Mouse (Mus musculus) ES-E14 (cell line): Measurements from ENCODE around the gene Kcng3. TPM values are rescaled to one million over a fixed set of nuclear protein-coding genes. Genes with fewer than 3 reads are reported as not detected.

ENCODE experiments used
- DNase-seq: peaks from one replicate; pipeline ENCODE4 v3.0.0-alpha.2; 2013; ENCODE audit warnings: low read depth, low spot score
- H3K27ac ChIP-seq: 2 replicates; pipeline ENCODE4 v1.5.1; 2012; ENCODE audit warnings: low read depth, mild to moderate bottlenecking, low read length, moderate library complexity, mixed read lengths; ENCODE audit not compliant: poor library complexity, insufficient read depth, severe bottlenecking
- H3K36me3 ChIP-seq: 2 replicates; pipeline ENCODE4 v1.6.1; 2012; ENCODE audit warnings: mild to moderate bottlenecking, low read length, moderate library complexity, mixed read lengths; ENCODE audit not compliant: control insufficient read depth, poor library complexity, insufficient read depth, severe bottlenecking
- H3K4me1 ChIP-seq, 2 experiments: fragments of 150-350 bp in 1 of 2; sonication (generic) in 1 of 2; 2 replicates each; pipeline ENCODE4 v1.6.1; 2012; ENCODE audit warnings: low read length in 2 of 2, mild to moderate bottlenecking in 1 of 2, mixed read lengths in 1 of 2; ENCODE audit not compliant: control insufficient read depth in 2 of 2, insufficient read depth in 2 of 2, poor library complexity in 1 of 2
- H3K4me3 ChIP-seq, 2 experiments: fragments of 150-350 bp in 1 of 2; sonication (generic) in 1 of 2; 2 replicates each; pipeline ENCODE4 v1.5.1; 2012; ENCODE audit warnings: low read length in 2 of 2, low read depth in 1 of 2, mild to moderate bottlenecking in 1 of 2, mixed read lengths in 1 of 2; ENCODE audit not compliant: insufficient read depth in 1 of 2, poor library complexity in 1 of 2, severe bottlenecking in 1 of 2
- H3K9ac ChIP-seq: 2 replicates; pipeline ENCODE4 v1.6.1; 2012; ENCODE audit warnings: low read depth, mild to moderate bottlenecking, low read length, mixed read lengths; ENCODE audit not compliant: poor library complexity, insufficient read depth, severe bottlenecking
- H3K9me3 ChIP-seq: fragments of 150-350 bp; sonication (generic); 2 replicates; pipeline ENCODE4 v1.6.1; 2012; ENCODE audit warnings: low read depth, mild to moderate bottlenecking, low read length; ENCODE audit not compliant: control insufficient read depth, insufficient read depth
- CHD2 ChIP-seq: IDR thresholded peaks from 2 replicates; pipeline ENCODE4 v1.6.1; 2014; ENCODE audit warnings: mild to moderate bottlenecking, low read depth, low read length, inconsistent platforms
- HCFC1 ChIP-seq: IDR thresholded peaks from 2 replicates; pipeline ENCODE4 v1.6.1; 2012; ENCODE audit warnings: low read length, inconsistent platforms, borderline replicate concordance; ENCODE audit not compliant: insufficient read depth
- MAFK ChIP-seq: IDR thresholded peaks from 2 replicates; pipeline ENCODE4 v1.6.1; 2014; ENCODE audit warnings: mild to moderate bottlenecking, low read depth, low read length, inconsistent platforms; ENCODE audit not compliant: insufficient read depth
- ZC3H11A ChIP-seq: IDR thresholded peaks from 2 replicates; pipeline ENCODE4 v1.6.1; 2012; ENCODE audit warnings: low read depth, mild to moderate bottlenecking, inconsistent platforms, low read length, borderline replicate concordance
- ZNF384 ChIP-seq: IDR thresholded peaks from 2 replicates; pipeline ENCODE4 v1.6.1; 2012; ENCODE audit warnings: low read depth, low read length, inconsistent platforms
- in situ Hi-C, 2 experiments: fragments of 600-800 bp; cut with MboI; formaldehyde crosslinking; loops; one replicate each; pipeline ENCODE4 v1.15.1; 2025; ENCODE audit warnings: low sequenced_read_pairs in 2 of 2, inconsistent platforms in 1 of 2; ENCODE audit not compliant: unreplicated experiment in 2 of 2
- total RNA-seq: library from RNA; depleted of rRNA; stranded (reverse); fragments of 300-350 nt; gene quantifications from 2 replicates; pipeline ENCODE4 v1.2.3, GENCODE M21; 2012

The Kcng3 gene
- total RNA-seq, 1 experiment: 0.98 TPM

DNA sequence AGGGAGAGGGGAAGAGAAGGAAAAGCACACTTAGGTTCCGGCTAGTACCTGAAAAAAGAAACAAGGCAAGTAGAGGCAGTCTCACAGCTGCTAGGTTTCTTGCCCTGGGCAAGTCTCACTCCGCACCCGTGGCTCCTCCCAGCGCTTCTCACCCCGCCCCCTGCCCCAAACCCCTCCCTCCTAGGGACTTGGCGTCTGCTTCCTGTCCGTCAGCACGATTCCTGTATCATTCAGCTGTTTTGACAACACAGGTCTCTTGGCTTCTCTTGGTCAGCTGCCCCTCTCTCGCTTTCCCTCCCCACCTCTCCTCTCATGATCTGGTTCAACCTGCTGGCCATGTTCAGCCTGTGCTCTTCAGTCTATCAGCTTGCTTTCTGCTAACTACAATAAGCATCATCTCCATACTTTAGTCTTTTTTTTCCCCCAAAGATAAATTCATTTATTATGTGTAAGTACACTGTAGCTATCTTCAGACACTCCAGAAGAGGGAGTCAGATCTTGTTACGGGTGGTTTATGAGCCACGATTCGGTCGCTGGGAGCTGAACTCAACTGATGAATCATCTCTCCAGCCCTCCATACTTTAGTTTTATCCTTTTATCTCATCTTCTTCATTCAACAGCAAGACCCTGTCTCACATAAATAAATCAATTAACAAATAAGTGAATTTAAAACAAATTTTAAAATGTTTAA, 35.0 kb upstream of the Kcng3 start:
- in situ Hi-C loops: no loop called here
- TF ChIP-seq MAFK (no peak), CHD2 (no peak), ZNF384 (no peak), HCFC1 (no peak)
- Histone ChIP-seq H3K4me1 (peaks cover 7 to 8% of the 10 kb centered on the region in 2 experiments; a peak in 3 of 4 replicates), H3K27ac (peak overlapping the region; percentile 95), H3K4me3 (peak overlapping the region; percentile 58 to 77), H3K9me3 (peaks cover 2% of the 10 kb centered on the region; the same call in 1 of the 2 replicates), H3K9ac (peak overlapping the region; percentile 80), H3K36me3 (no peaks in the 10 kb centered on the region)
- peak; percentile 88 for DNase-seq

DNA sequence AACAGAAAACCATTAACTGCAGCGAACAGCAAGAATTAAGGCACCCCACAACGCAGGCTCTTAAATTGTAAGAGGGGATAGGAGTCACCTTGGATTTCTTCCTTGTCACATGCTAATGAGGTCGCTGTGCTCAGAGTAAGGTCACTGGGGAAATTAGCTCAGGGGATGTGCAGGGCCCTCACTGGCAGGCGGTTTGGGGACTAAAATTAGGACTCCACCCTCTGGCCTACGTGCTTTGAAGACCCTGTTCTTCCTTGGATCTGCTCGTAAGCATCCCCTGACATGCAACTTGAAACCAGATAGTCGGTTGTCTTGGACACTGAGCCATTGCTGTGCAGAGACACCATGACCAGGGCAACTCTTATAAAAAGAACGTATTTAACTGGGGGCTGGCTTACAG, 33.1 kb upstream of the Kcng3 start:
- peak overlapping the region; percentile 65; the same call in 1 of the 2 replicates for H3K9ac ChIP-seq
- peak overlapping the region; percentile 43 to 44; a peak in 3 of 4 replicates for H3K4me3 ChIP-seq
- H3K27ac ChIP-seq: peak overlapping the region; percentile 74
- peaks cover 2% of the 10 kb centered on the region; the same call in 1 of the 2 replicates for H3K36me3 ChIP-seq
- H3K9me3 ChIP-seq: peaks cover 2% of the 10 kb centered on the region; the same call in 1 of the 2 replicates
- H3K4me1 ChIP-seq: peaks cover 6 to 8% of the 10 kb centered on the region in 2 experiments; a peak in 3 of 4 replicates
- TF ChIP-seq ZC3H11A (no peak), HCFC1 (no peak), CHD2 (no peak), ZNF384 (no peak), MAFK (no peak)
- in situ Hi-C loops: no loop called here
- no peak for DNase-seq

DNA sequence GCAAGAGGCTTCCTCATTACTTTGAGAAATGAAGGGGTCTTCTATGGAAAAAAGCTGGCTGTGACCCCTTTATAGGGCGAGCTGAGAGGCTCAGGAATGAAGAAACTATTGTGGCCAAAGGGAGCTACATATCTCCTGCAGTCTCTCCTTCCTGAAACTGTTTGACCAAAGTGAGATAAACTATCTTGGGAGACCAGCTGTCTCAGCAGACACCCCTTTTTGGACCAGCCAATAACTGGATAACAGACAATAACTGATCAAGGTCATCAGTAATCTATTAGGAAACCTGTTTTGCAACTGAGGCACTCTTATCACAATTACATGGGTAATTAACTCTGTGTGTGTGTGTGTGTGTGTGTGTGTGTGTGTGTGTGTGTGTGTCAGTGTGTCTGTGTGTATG, 27.2 kb upstream of the Kcng3 start:
- Histone ChIP-seq H3K4me3 (no peak overlapping the region), H3K36me3 (peaks cover 2% of the 10 kb centered on the region; the same call in 1 of the 2 replicates), H3K4me1 (peaks cover 3 to 16% of the 10 kb centered on the region in 2 experiments; a peak in 2 of 4 replicates), H3K27ac (no peak overlapping the region; the same call in 1 of the 2 replicates), H3K9me3 (peaks cover 2% of the 10 kb centered on the region; the same call in 1 of the 2 replicates), H3K9ac (no peak overlapping the region)
- TF ChIP-seq MAFK (no peak), HCFC1 (no peak), ZC3H11A (no peak), ZNF384 (no peak), CHD2 (no peak)
- no peak for DNase-seq
- in situ Hi-C loops: no loop called here

DNA sequence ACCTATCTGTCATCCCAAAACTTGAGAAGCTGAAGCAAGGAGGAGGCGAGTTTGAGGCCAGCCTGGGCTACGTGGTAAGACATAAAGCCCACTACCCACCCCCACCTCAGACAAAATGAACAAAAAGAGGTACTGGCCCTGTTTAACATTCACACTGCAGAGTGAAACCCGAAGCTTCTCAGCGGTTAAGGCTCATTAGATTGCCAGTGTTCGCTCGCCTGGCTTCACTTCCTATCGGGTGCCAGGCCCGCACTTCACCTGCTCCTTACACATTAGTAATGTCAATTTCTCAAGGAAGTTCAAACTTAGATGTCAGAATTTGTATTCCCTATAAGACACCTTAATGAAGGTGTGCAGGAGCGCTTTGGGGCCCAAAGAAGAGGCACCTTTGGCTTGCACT, 25.7 kb upstream of the Kcng3 start:
- no peak for DNase-seq
- in situ Hi-C loops: no loop called here
- Histone ChIP-seq H3K9me3 (no peaks in the 10 kb centered on the region), H3K4me3 (no peak overlapping the region), H3K4me1 (peaks cover 3 to 16% of the 10 kb centered on the region in 2 experiments; a peak in 2 of 4 replicates), H3K36me3 (peaks cover 2% of the 10 kb centered on the region; the same call in 1 of the 2 replicates), H3K27ac (peak overlapping the region; percentile 38; the same call in 1 of the 2 replicates), H3K9ac (peak overlapping the region; percentile 54; the same call in 1 of the 2 replicates)
- no peak for TF ChIP-seq HCFC1
- TF ChIP-seq ZNF384: no peak
- no peak for TF ChIP-seq MAFK
- no peak for TF ChIP-seq ZC3H11A
- no peak for TF ChIP-seq CHD2
